Mouse (Mus musculus) left cerebral cortex, postnatal 14 days (tissue): ENCODE results near the gene Utrn. TPM values are rescaled to one million over a fixed set of nuclear protein-coding genes. Genes with fewer than 3 reads are reported as not detected.
A peak's percentile ranks its signal among the peaks of the same experiment; 100 is the strongest.

Experiments
- DNase-seq, 2 experiments: peaks; one replicate each; pipeline ENCODE4 v3.0.0; 2021 to 2022; ENCODE audit warnings: low spot score in 2 of 2, mixed read lengths in 1 of 2
- intact Hi-C: fragments of 180-260 bp; cut with DNase I; formaldehyde crosslinking; loops from one replicate; pipeline ENCODE4 v1.15.1; 2025
- total RNA-seq, 2 experiments: library from RNA; stranded (reverse); gene quantifications; 2 replicates each; pipeline ENCODE4 v1.2.3; 2021

Gene Utrn
- total RNA-seq, 2 experiments from 2014 or later, result 47.9 to 50.3 TPM

- intact Hi-C loops, result no loop called here
- peak; percentile 33 to 36 for DNase-seq
Measured at GRCm38 (mm10) chr10:12757943-12758701, 111.0 kb downstream of the Utrn start.

- intact Hi-C loops, result no loop called here
- no peak for DNase-seq
Measured at GRCm38 (mm10) chr10:12756692-12757091, 112.5 kb downstream of the Utrn start.

GRCm38 (mm10) chr10:12754911-12755310 lies 114.3 kb downstream of the Utrn start:
- no peak for DNase-seq
- intact Hi-C loops, result no loop called here

- intact Hi-C loops, result no loop called here
- no peak for DNase-seq
Measured at GRCm38 (mm10) chr10:12754166-12754565, 115.0 kb downstream of the Utrn start.

- DNase-seq, result no peak
- intact Hi-C loops, result no loop called here
Measured at GRCm38 (mm10) chr10:12743717-12744116, 125.4 kb downstream of the Utrn start.

GRCm38 (mm10) chr10:12739302-12739987 lies 129.7 kb downstream of the Utrn start:
- DNase-seq, result no peak
- intact Hi-C loops, result no loop called here

- DNase-seq, result no peak
- intact Hi-C loops, result no loop called here
Measured at GRCm38 (mm10) chr10:12737926-12738325, 131.2 kb downstream of the Utrn start.

- DNase-seq, result no peak
- intact Hi-C loops, result no loop called here
Measured at GRCm38 (mm10) chr10:12736861-12737835, 132.0 kb downstream of the Utrn start.

GRCm38 (mm10) chr10:12735695-12736094 lies 133.5 kb downstream of the Utrn start:
- DNase-seq, result no peak
- intact Hi-C loops, result no loop called here

- intact Hi-C loops, result no loop called here
Measured at GRCm38 (mm10) chr10:12731459-12731858, 137.7 kb downstream of the Utrn start.

GRCm38 (mm10) chr10:12729635-12730034 lies 139.5 kb downstream of the Utrn start:
- DNase-seq, result no peak
- intact Hi-C loops, result no loop called here

More at GRCm38 (mm10) chr10:12731459-12731858, 137.7 kb downstream of the Utrn start:
- DNase-seq, result no peak

GRCm38 (mm10) chr10:12729033-12729432 lies 140.1 kb downstream of the Utrn start:
- intact Hi-C loops, result no loop called here
- DNase-seq, result no peak

GRCm38 (mm10) chr10:12727881-12728280 lies 141.3 kb downstream of the Utrn start:
- intact Hi-C loops, result no loop called here
- DNase-seq, result no peak

- DNase-seq, result no peak
- intact Hi-C loops, result no loop called here
Measured at GRCm38 (mm10) chr10:12726041-12726608, 143.0 kb downstream of the Utrn start.

GRCm38 (mm10) chr10:12724247-12725001 lies 144.7 kb downstream of the Utrn start:
- intact Hi-C loops, result no loop called here

GRCm38 (mm10) chr10:12723269-12723668 lies 145.9 kb downstream of the Utrn start:
- intact Hi-C loops, result no loop called here
- DNase-seq, result no peak

More at GRCm38 (mm10) chr10:12724247-12725001, 144.7 kb downstream of the Utrn start:
- DNase-seq, result no peak

- intact Hi-C loops, result no loop called here
- DNase-seq, result no peak
Measured at GRCm38 (mm10) chr10:12722111-12722510, 147.1 kb downstream of the Utrn start.

- no peak for DNase-seq
- intact Hi-C loops, result no loop called here
Measured at GRCm38 (mm10) chr10:12718386-12718785, 150.8 kb downstream of the Utrn start.

- intact Hi-C loops, result no loop called here
- no peak for DNase-seq
Measured at GRCm38 (mm10) chr10:12717381-12717780, 151.8 kb downstream of the Utrn start.
